Mouse (Mus musculus): ENCODE results near the gene Ms4a4a. TPM values are rescaled to one million over a fixed set of nuclear protein-coding genes. Genes with fewer than 3 reads are reported as not detected.
"Not testable (repeated sequence)": the region's sequence is repeated elsewhere in the genome, so short reads cannot be mapped to it uniquely, and the experiment has no call there.

The Ms4a4a gene
- polyA plus RNA-seq, 1 experiment from 2014 or later: 6.2 TPM

DNA sequence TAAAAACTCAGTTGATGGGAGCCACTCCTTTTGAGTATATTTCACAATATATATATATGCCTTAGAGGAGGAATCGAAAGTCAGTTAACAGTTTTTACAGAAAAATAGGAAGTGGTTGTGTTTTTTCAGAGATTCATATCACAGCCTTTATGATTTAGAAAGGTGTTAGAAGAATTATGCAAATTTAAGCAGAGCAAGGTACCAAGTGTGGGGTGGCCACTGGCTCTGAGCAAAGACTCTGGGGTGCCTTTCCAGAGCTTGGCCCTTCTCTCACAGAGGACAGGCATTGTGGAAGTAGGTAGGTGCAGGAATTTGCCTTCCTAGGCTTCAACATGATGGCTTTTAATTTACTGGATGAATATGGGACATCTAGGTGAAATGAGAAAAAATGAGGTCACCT lies 36.3 kb downstream of the Ms4a4a start:
- no peak overlapping the region for H3K27ac ChIP-seq (ENCODE audit: low read length)
- no peaks in the 10 kb centered on the region for H3K27me3 ChIP-seq (ENCODE audit: control insufficient read depth, insufficient read depth, low read length)
- no peak overlapping the region for H3K9ac ChIP-seq (ENCODE audit: low read length)
- no peaks in the 10 kb centered on the region for H3K36me3 ChIP-seq (ENCODE audit: control insufficient read depth, insufficient read depth)
- no peak overlapping the region for H3K4me3 ChIP-seq (ENCODE audit: low read length)
- H3K4me2 ChIP-seq (ENCODE audit: low read depth, low read length): no peak overlapping the region
- ATAC-seq (replicated peaks; ENCODE audit: extremely low read depth, insufficient read depth, low FRiP score): no peak
- H3K9me3 ChIP-seq (replicated peaks; ENCODE audit: control insufficient read depth, low read length): no peaks in the 10 kb centered on the region
- WGBS: 72% methylated on average over 1 of the region's 1 CpGs
- no peaks in the 10 kb centered on the region for H3K4me1 ChIP-seq (ENCODE audit: control insufficient read depth, insufficient read depth, low read length)

DNA sequence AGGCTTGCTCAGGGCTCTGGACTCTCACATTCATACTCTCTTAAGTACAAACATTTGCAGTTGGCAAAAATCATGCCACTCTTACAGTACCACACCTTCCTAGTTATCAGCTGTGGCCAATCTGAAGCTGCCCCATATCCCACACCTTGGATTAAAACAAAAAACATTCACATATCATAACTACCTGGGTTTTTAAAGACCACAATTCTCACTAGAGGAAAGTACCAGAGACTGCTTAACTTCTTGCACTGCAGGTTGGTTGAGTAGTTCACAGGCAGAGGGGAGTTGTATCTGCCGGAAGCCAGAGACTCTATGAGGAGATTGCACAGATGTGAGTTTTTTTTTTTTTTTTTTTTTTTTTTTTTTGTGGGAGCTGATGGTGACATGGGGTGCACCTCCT lies 38.8 kb downstream of the Ms4a4a start:
- no peak for ATAC-seq (replicated peaks; ENCODE audit: extremely low read depth, insufficient read depth, low FRiP score)

DNA sequence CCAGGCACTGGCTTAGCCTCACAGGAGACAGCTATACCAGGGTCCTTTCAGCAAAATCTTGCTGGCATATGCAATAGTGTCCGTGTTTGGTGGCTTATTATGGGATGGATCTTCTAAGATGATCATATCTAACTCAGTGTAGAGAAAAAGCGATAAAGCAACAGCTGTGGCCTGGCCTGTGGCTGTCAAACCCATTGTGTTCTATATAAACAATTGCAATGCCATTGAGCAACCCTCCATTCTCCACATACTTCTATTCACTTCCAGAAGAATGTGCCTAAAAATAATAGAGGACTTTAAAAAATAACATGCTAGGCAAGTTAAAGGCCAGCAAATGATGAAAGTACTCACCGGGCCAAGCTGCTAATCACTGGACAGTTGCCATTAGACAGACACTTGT lies 40.3 kb downstream of the Ms4a4a start:
- Histone ChIP-seq H3K9me3 (replicated peaks; ENCODE audit: control insufficient read depth, low read length) (no peaks in the 10 kb centered on the region), H3K9ac (ENCODE audit: low read length) (no peak overlapping the region), H3K36me3 (ENCODE audit: control insufficient read depth, insufficient read depth) (no peaks in the 10 kb centered on the region), H3K4me2 (ENCODE audit: low read depth, low read length) (no peak overlapping the region), H3K27me3 (ENCODE audit: control insufficient read depth, insufficient read depth, low read length) (no peaks in the 10 kb centered on the region), H3K4me3 (ENCODE audit: low read length) (no peak overlapping the region), H3K4me1 (ENCODE audit: control insufficient read depth, insufficient read depth, low read length) (no peaks in the 10 kb centered on the region), H3K27ac (ENCODE audit: low read length) (no peak overlapping the region)
- WGBS: 58% methylated on average over 3 of the region's 3 CpGs
- ATAC-seq (replicated peaks; ENCODE audit: extremely low read depth, insufficient read depth, low FRiP score): no peak

More for the DNA sequence above, 38.8 kb downstream of the Ms4a4a start:
- WGBS: 79% methylated on average over 1 of the region's 1 CpGs
- Histone ChIP-seq H3K4me2 (ENCODE audit: low read depth, low read length) (no peak overlapping the region), H3K27me3 (ENCODE audit: control insufficient read depth, insufficient read depth, low read length) (no peaks in the 10 kb centered on the region), H3K9me3 (replicated peaks; ENCODE audit: control insufficient read depth, low read length) (no peaks in the 10 kb centered on the region), H3K27ac (ENCODE audit: low read length) (no peak overlapping the region), H3K4me1 (ENCODE audit: control insufficient read depth, insufficient read depth, low read length) (no peaks in the 10 kb centered on the region), H3K4me3 (ENCODE audit: low read length) (no peak overlapping the region), H3K36me3 (ENCODE audit: control insufficient read depth, insufficient read depth) (no peaks in the 10 kb centered on the region), H3K9ac (ENCODE audit: low read length) (no peak overlapping the region)

DNA sequence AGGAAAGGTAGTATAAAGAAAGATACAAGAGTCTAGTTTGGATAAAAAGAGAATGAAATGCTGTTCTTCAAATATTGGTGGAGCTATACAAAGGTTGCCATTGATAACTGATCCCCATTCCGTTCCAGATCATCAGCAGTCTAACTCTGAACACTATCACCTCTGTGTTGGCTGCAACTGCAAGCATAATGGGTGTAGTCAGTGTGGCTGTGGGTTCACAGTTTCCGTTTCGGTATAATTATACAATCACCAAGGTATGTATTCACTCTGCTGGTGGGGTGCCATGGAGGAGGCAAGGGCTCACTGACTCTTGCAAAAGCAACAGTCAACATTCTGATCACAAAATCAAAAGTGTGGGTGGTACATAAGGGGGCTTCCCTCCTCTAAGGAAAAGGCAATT lies 43.5 kb downstream of the Ms4a4a start:
- H3K4me3 ChIP-seq (ENCODE audit: low read length); H3K27me3 ChIP-seq (ENCODE audit: control insufficient read depth, insufficient read depth, low read length); H3K4me1 ChIP-seq (ENCODE audit: control insufficient read depth, insufficient read depth, low read length); H3K4me2 ChIP-seq (ENCODE audit: low read depth, low read length); H3K36me3 ChIP-seq (ENCODE audit: control insufficient read depth, insufficient read depth); H3K9me3 ChIP-seq (replicated peaks; ENCODE audit: control insufficient read depth, low read length); H3K27ac ChIP-seq (ENCODE audit: low read length); H3K9ac ChIP-seq (ENCODE audit: low read length); ATAC-seq (replicated peaks; ENCODE audit: extremely low read depth, insufficient read depth, low FRiP score): not testable (repeated sequence)
- WGBS: 71% methylated on average over 1 of the region's 3 CpGs

DNA sequence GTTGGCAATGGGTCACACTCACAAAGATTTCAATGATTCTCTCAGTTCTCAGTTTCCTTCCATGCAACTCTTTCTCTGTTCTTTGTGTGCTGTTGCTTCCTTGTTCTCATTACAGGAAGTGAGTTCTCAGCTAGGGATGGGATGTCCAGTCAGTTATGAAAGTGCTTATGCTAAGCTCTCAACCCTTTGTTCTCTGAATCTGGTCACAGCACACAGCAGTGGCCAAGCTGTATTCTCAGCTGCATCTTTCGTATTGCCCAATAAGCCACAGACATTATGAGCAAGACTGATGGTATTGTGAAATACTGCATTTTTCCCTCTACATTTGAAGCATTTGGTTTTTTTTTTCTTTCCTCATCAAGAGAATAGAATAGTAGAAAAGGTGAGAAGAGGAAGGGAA lies 55.9 kb downstream of the Ms4a4a start:
- not testable (repeated sequence) for H3K27ac ChIP-seq (ENCODE audit: low read length); H3K36me3 ChIP-seq (ENCODE audit: control insufficient read depth, insufficient read depth); H3K4me1 ChIP-seq (ENCODE audit: control insufficient read depth, insufficient read depth, low read length); H3K9ac ChIP-seq (ENCODE audit: low read length); H3K4me3 ChIP-seq (ENCODE audit: low read length); H3K9me3 ChIP-seq (replicated peaks; ENCODE audit: control insufficient read depth, low read length); H3K27me3 ChIP-seq (ENCODE audit: control insufficient read depth, insufficient read depth, low read length); H3K4me2 ChIP-seq (ENCODE audit: low read depth, low read length); ATAC-seq (replicated peaks; ENCODE audit: extremely low read depth, insufficient read depth, low FRiP score)
- WGBS: 88% methylated on average over 1 of the region's 1 CpGs

DNA sequence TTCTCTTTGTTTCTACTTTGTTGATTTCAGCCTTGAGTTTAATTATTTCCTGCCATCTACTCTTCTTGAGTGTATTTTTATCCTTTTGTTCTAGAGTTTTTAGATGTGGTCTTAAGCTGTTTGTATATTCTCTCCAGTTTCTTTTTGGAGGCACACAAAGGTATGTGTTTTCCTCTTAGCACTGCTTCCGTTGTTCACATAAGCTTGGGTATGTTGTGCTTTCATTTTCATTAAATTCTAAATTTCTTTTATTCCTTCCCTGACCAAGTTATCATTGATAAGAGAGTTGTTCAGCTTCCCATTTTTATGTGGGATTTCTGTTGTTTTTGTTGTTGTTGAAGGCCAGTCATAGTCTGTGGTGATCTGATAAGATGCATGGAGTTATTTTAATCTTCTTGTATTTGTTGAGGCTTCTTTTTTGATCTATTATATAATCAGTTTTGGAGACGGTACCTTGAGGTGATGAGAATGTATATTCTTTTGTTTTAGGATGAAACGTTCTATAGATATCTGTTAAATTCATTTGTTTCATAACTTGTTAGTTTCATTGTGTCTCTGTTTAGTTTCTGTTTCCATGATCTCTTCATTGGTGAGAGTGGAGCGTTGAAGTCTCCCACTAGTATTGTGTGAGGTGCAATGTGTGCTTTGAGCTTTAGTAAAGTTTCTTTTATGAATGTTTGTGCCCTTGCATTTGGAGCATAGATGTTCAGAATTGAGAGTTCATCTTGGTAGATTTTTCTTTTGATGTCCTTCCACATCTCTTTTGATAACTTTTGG lies 59.9 kb downstream of the Ms4a4a start:
- no peak for ATAC-seq (replicated peaks; ENCODE audit: extremely low read depth, insufficient read depth, low FRiP score)
- Histone ChIP-seq H3K36me3 (ENCODE audit: control insufficient read depth, insufficient read depth) (no peaks in the 10 kb centered on the region), H3K9ac (ENCODE audit: low read length) (no peak overlapping the region), H3K9me3 (replicated peaks; ENCODE audit: control insufficient read depth, low read length) (no peaks in the 10 kb centered on the region), H3K27me3 (ENCODE audit: control insufficient read depth, insufficient read depth, low read length) (no peaks in the 10 kb centered on the region), H3K4me1 (ENCODE audit: control insufficient read depth, insufficient read depth, low read length) (no peaks in the 10 kb centered on the region), H3K27ac (ENCODE audit: low read length) (no peak overlapping the region), H3K4me3 (ENCODE audit: low read length) (no peak overlapping the region), H3K4me2 (ENCODE audit: low read depth, low read length) (no peak overlapping the region)
- WGBS: 82% methylated on average over 4 of the region's 4 CpGs

Other genes with a start within 250 kb of the Ms4a4a start
- gene 1700017D01Rik, start 244.6 kb upstream of the Ms4a4a start, polyA plus RNA-seq (2015; fragmentation: Nextera tagmentation; extraction: Ambion mirVana): not detected in 2 replicates
- gene 1700025F22Rik, start 210.2 kb upstream of the Ms4a4a start, polyA plus RNA-seq (2015; fragmentation: Nextera tagmentation; extraction: Ambion mirVana): not detected in 2 replicates
- gene Ms4a13, start 178.8 kb upstream of the Ms4a4a start, polyA plus RNA-seq (2015; fragmentation: Nextera tagmentation; extraction: Ambion mirVana): not detected in 2 replicates
- gene Ms4a12, start 143.1 kb upstream of the Ms4a4a start, polyA plus RNA-seq (2015; fragmentation: Nextera tagmentation; extraction: Ambion mirVana): not detected in 2 replicates
- not detected in 2 replicates for gene Ms4a1, start 109.3 kb upstream of the Ms4a4a start, polyA plus RNA-seq (2015; fragmentation: Nextera tagmentation; extraction: Ambion mirVana)
- not detected in 2 replicates for gene Ms4a5, start 91.7 kb upstream of the Ms4a4a start, polyA plus RNA-seq (2015; fragmentation: Nextera tagmentation; extraction: Ambion mirVana)
- gene Ms4a14, start 61.1 kb upstream of the Ms4a4a start, polyA plus RNA-seq (2015; fragmentation: Nextera tagmentation; extraction: Ambion mirVana): 0.12 TPM in 1 of 2 replicates, not detected in the other
- 3.2 and 3.6 TPM in 2 replicates for gene Ms4a7, start 39.4 kb upstream of the Ms4a4a start, polyA plus RNA-seq (2015; fragmentation: Nextera tagmentation; extraction: Ambion mirVana)
- 0.55 and 1.1 TPM in 2 replicates for gene Ms4a4c, start 29.2 kb downstream of the Ms4a4a start, polyA plus RNA-seq (2015; fragmentation: Nextera tagmentation; extraction: Ambion mirVana)
- 1.6 and 3.8 TPM in 2 replicates for gene Ms4a4b, start 68.0 kb downstream of the Ms4a4a start, polyA plus RNA-seq (2015; fragmentation: Nextera tagmentation; extraction: Ambion mirVana)
- gene Ms4a6c, start 93.8 kb downstream of the Ms4a4a start, polyA plus RNA-seq (2015; fragmentation: Nextera tagmentation; extraction: Ambion mirVana): 3.2 and 4.2 TPM in 2 replicates
- not detected in 2 replicates for gene Gm8369, start 110.4 kb downstream of the Ms4a4a start, polyA plus RNA-seq (2015; fragmentation: Nextera tagmentation; extraction: Ambion mirVana)
- 4.8 and 7.9 TPM in 2 replicates for gene Ms4a6b, start 141.0 kb downstream of the Ms4a4a start, polyA plus RNA-seq (2015; fragmentation: Nextera tagmentation; extraction: Ambion mirVana)
- 0.93 and 1.1 TPM in 2 replicates for gene Ms4a4d, start 161.3 kb downstream of the Ms4a4a start, polyA plus RNA-seq (2015; fragmentation: Nextera tagmentation; extraction: Ambion mirVana)
- 3.6 and 4.0 TPM in 2 replicates for gene Ms4a6d, start 229.3 kb downstream of the Ms4a4a start, polyA plus RNA-seq (2015; fragmentation: Nextera tagmentation; extraction: Ambion mirVana)
- gene Ms4a2, start 248.2 kb downstream of the Ms4a4a start, polyA plus RNA-seq (2015; fragmentation: Nextera tagmentation; extraction: Ambion mirVana): 0.09 and 0.10 TPM in 2 replicates

Data from heart, embryonic 16.5 days (tissue).